In the genomic region with DNA sequence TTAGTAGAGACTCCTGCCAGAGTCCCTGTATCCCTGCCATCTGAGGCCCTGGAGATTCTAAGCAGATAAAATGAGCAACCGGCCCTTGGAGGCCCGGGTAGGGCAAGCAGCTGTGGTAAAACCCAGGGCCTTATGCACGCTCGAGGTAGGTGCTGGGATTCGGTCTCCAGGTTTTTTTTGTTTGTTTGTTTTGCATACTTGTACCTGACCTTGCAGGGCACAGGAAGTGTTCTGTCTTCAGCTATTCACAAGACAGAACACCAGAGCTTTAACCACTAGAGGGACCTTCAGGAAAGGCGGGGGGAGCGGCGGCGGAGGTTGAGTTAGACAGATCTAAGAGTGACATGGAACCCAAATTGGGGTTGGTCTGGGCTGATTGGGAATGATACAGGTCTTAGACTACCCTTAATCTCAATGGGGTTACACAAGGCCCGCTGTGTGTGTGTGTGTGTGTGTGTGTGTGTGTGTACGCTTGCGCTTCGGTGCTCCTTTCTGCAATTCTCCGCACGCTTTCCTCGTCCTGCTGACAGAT, we compare ENCODE assay signal across 8 mouse cellular contexts. TPM values are rescaled to one million over a fixed set of nuclear protein-coding genes. Genes with fewer than 3 reads are reported as not detected.
A peak's percentile ranks its signal among the peaks of the same experiment; 100 is the strongest.
DNase-seq lines count a peak whose midpoint lies in the region; ATAC-seq lines count a peak whose summit lies in the region.

No protein-coding gene starts in this region.

- H3K36me3 ChIP-seq in embryonic facial prominence, embryonic 13.5 days = peaks cover 20% of the 10 kb centered on the region
- peaks cover 10% of the 10 kb centered on the region; the same call in 1 of the 2 replicates for H3K36me3 ChIP-seq in limb, embryonic 15.5 days
- no peaks in the 10 kb centered on the region for H3K36me3 ChIP-seq in midbrain, embryonic 15.5 days (replicated peaks)

- ATAC-seq in embryonic facial prominence, embryonic 13.5 days (ENCODE audit: insufficient number of reproducible peaks, insufficient read depth, low FRiP score, low TSS enrichment, low read depth) = peak; percentile 65
- peak; percentile 45 for ATAC-seq in limb, embryonic 15.5 days (ENCODE audit: insufficient number of reproducible peaks, low FRiP score, low TSS enrichment, low read depth)
- ATAC-seq in midbrain, embryonic 15.5 days (replicated peaks) = peak; percentile 87

- H3K4me3 ChIP-seq in embryonic facial prominence, embryonic 13.5 days = peak overlapping the region; percentile 57
- peak overlapping the region; percentile 53 for H3K4me3 ChIP-seq in limb, embryonic 15.5 days
- peak overlapping the region; percentile 69 for H3K4me3 ChIP-seq in midbrain, embryonic 15.5 days

- DNase-seq in urinary bladder, adult 18-20 months (ENCODE audit: low spot score in 2 of 2) = peak; percentile 18 to 48
- DNase-seq in urinary bladder, adult 2 months (ENCODE audit: low spot score) = no peak
- DNase-seq in heart, adult 9 months (ENCODE audit: low spot score in 2 of 2) = peak; percentile 39 to 46
- peak; percentile 82 for DNase-seq in kidney, adult 9 months
- peak; percentile 51 to 78 for DNase-seq in spleen, postnatal 4 days (ENCODE audit: low spot score in 2 of 2)

- peak overlapping the region; percentile 67 for H3K9ac ChIP-seq in embryonic facial prominence, embryonic 13.5 days
- H3K9ac ChIP-seq in limb, embryonic 15.5 days = peak overlapping the region; percentile 37; the same call in 1 of the 2 replicates
- H3K9ac ChIP-seq in midbrain, embryonic 15.5 days = peak overlapping the region; percentile 60

- H3K4me1 ChIP-seq in embryonic facial prominence, embryonic 13.5 days = peaks cover 15% of the 10 kb centered on the region
- peaks cover 14% of the 10 kb centered on the region for H3K4me1 ChIP-seq in limb, embryonic 15.5 days
- H3K4me1 ChIP-seq in midbrain, embryonic 15.5 days = peaks cover 10% of the 10 kb centered on the region

- no peaks in the 10 kb centered on the region for H3K27me3 ChIP-seq in embryonic facial prominence, embryonic 13.5 days
- H3K27me3 ChIP-seq in limb, embryonic 15.5 days = no peaks in the 10 kb centered on the region
- H3K27me3 ChIP-seq in midbrain, embryonic 15.5 days (replicated peaks) = no peaks in the 10 kb centered on the region; the same call in 1 of the 2 replicates

- peak overlapping the region; percentile 51 for H3K27ac ChIP-seq in embryonic facial prominence, embryonic 13.5 days
- H3K27ac ChIP-seq in limb, embryonic 15.5 days = peak overlapping the region; percentile 69
- H3K27ac ChIP-seq in midbrain, embryonic 15.5 days = no peak overlapping the region

- no peaks in the 10 kb centered on the region for H3K9me3 ChIP-seq in embryonic facial prominence, embryonic 13.5 days
- H3K9me3 ChIP-seq in limb, embryonic 15.5 days = no peaks in the 10 kb centered on the region
- H3K9me3 ChIP-seq in midbrain, embryonic 15.5 days = no peaks in the 10 kb centered on the region

- 2% methylated on average over 16 of the region's 16 CpGs for WGBS in embryonic facial prominence, embryonic 13.5 days
- WGBS in limb, embryonic 15.5 days = 2% methylated on average over 16 of the region's 16 CpGs
- WGBS in midbrain, embryonic 15.5 days = under 1% methylated on average over 16 of the region's 16 CpGs

- peak overlapping the region; percentile 94 for H3K4me2 ChIP-seq in embryonic facial prominence, embryonic 13.5 days
- H3K4me2 ChIP-seq in limb, embryonic 15.5 days = peak overlapping the region; percentile 94
- peak overlapping the region; percentile 98 for H3K4me2 ChIP-seq in midbrain, embryonic 15.5 days

RNA-seq across cellular contexts. Expression of gene Ppfibp2, which starts 0.6 kb away (rescaled TPM):
- polyA plus RNA-seq in urinary bladder, adult 2 months (2012; rRNA removed) = 73.4 and 81.1 TPM in 2 replicates
- 11.5 and 13.8 TPM in 2 replicates for polyA plus RNA-seq in embryonic facial prominence, embryonic 13.5 days (2015; fragmentation: Nextera tagmentation; extraction: Ambion mirVana)
- polyA plus RNA-seq in limb, embryonic 15.5 days (2015; fragmentation: Nextera tagmentation; extraction: Ambion mirVana) = 18.2 and 21.2 TPM in 2 replicates
- 1.5 and 1.7 TPM in 2 replicates for polyA plus RNA-seq in midbrain, embryonic 15.5 days (2015; fragmentation: Nextera tagmentation; extraction: Ambion mirVana)

RNA-seq across cellular contexts. Expression of gene Olfml1, which starts 27.1 kb away (rescaled TPM):
- polyA plus RNA-seq in urinary bladder, adult 2 months (2012; rRNA removed) = 20.0 and 21.6 TPM in 2 replicates
- polyA plus RNA-seq in embryonic facial prominence, embryonic 13.5 days (2015; fragmentation: Nextera tagmentation; extraction: Ambion mirVana) = 42.8 and 43.3 TPM in 2 replicates
- polyA plus RNA-seq in limb, embryonic 15.5 days (2015; fragmentation: Nextera tagmentation; extraction: Ambion mirVana) = 36.3 and 37.9 TPM in 2 replicates
- polyA plus RNA-seq in midbrain, embryonic 15.5 days (2015; fragmentation: Nextera tagmentation; extraction: Ambion mirVana) = 3.1 and 4.6 TPM in 2 replicates

RNA-seq across cellular contexts. Expression of gene 5330417H12Rik, which starts 30.6 kb away (rescaled TPM):
- polyA plus RNA-seq in urinary bladder, adult 2 months (2012; rRNA removed) = not detected in 2 replicates
- polyA plus RNA-seq in embryonic facial prominence, embryonic 13.5 days (2015; fragmentation: Nextera tagmentation; extraction: Ambion mirVana) = not detected in 2 replicates
- polyA plus RNA-seq in limb, embryonic 15.5 days (2015; fragmentation: Nextera tagmentation; extraction: Ambion mirVana) = not detected in 2 replicates
- not detected in 2 replicates for polyA plus RNA-seq in midbrain, embryonic 15.5 days (2015; fragmentation: Nextera tagmentation; extraction: Ambion mirVana)
